ENCODE assay signal across 8 mouse cellular contexts in the genomic region with DNA sequence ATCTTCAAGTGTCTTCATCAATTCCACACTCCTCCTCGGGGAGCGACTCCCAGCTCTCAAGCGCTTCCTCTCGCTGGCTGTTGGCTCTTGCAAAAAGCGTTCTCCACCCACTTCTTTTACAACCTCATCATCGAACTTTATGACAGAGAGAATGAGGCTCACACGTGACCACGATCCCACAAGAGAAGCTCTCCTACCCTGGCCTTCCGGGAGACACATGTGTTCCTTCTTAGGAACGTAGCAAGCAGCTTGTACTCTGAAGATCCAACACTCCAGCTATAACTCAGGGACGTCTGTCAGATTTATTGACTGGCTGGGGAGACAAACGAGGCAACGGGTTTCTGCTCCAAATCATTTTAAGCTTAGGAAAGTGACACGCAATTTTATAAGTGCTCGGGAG.
"Had no signal": no experiment of that assay in that cellular context is flagged by ENCODE, and none has a peak within 500 bp of the region (broad histone marks: within the 10 kb centered on the region; RNA-seq: fewer than 3 reads in every experiment).

No protein-coding gene starts in this region.

- H3K4me3 ChIP-seq: hindbrain, embryonic 15.5 days; layer of hippocampus, adult 2 months; left cerebral cortex, adult 2 months; midbrain, embryonic 13.5 days; stomach, embryonic 15.5 days had no signal

- DNase-seq: thymus, adult 2 months; thymus, postnatal 25 days had no signal

- H3K27ac ChIP-seq: hindbrain, embryonic 15.5 days; layer of hippocampus, adult 2 months; left cerebral cortex, adult 2 months; liver, embryonic 14.5 days; midbrain, embryonic 13.5 days; stomach, embryonic 15.5 days had no signal

- H3K36me3 ChIP-seq: hindbrain, embryonic 15.5 days; midbrain, embryonic 13.5 days; stomach, embryonic 15.5 days had no signal

- H3K9me3 ChIP-seq: hindbrain, embryonic 15.5 days; stomach, embryonic 15.5 days had no signal

- H3K9ac ChIP-seq: hindbrain, embryonic 15.5 days; liver, embryonic 14.5 days; midbrain, embryonic 13.5 days; stomach, embryonic 15.5 days had no signal

- H3K27me3 ChIP-seq: hindbrain, embryonic 15.5 days; midbrain, embryonic 13.5 days; stomach, embryonic 15.5 days had no signal

- H3K4me2 ChIP-seq: hindbrain, embryonic 15.5 days; midbrain, embryonic 13.5 days; stomach, embryonic 15.5 days had no signal

- H3K4me1 ChIP-seq: hindbrain, embryonic 15.5 days; stomach, embryonic 15.5 days had no signal
